Mouse (Mus musculus): ENCODE results near the gene Emx2. TPM values are rescaled to one million over a fixed set of nuclear protein-coding genes. Genes with fewer than 3 reads are reported as not detected.

Gene Emx2
- polyA plus RNA-seq, 1 experiment: not detected

DNA sequence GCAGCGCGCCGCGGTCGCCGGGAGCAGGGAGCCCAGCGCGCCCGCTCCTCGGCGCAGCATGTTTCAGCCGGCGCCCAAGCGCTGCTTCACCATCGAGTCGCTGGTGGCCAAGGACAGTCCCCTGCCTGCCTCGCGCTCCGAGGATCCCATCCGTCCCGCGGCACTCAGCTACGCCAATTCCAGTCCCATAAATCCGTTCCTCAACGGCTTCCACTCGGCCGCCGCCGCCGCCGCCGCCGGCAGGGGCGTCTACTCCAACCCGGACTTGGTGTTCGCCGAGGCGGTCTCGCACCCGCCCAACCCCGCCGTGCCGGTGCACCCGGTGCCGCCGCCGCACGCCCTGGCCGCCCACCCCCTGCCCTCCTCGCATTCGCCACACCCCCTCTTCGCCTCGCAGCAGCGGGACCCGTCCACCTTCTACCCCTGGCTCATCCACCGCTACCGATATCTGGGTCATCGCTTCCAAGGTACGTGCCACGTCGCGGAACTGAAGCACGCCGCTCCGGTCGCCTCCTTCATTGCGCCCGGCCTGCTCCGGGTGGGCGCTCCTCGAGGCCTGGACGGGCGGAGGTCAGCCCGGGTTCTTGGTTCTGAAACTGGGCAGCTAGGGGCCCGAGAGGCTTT is 1.1 kb downstream of the Emx2 start:
- TF ChIP-seq GATA1 (IDR thresholded peaks at IDR 0.05; ENCODE audit: low read length): no peak

DNA sequence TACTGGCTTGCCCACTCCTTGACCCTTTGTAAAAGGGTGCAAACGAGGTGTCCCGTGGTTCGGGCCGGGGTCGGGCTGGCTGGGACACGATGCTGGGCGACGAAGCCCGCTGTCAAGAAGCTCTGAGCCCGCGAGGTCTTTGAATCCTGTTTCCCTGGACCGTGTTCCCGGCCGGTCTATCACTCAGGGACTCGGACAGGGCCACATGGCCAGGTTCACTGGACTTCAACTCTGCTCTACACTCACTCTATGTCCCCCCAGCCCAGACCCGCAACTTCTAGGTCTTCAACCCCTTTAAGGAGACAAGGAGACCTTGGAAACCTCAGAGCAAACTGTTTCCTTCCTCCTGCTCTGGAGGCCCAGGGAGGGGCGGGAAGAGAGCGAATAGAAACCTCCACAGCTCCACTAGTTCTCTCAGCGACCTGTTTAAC is 1.7 kb downstream of the Emx2 start:
- TF ChIP-seq GATA1 (IDR thresholded peaks at IDR 0.05; ENCODE audit: low read length): no peak

DNA sequence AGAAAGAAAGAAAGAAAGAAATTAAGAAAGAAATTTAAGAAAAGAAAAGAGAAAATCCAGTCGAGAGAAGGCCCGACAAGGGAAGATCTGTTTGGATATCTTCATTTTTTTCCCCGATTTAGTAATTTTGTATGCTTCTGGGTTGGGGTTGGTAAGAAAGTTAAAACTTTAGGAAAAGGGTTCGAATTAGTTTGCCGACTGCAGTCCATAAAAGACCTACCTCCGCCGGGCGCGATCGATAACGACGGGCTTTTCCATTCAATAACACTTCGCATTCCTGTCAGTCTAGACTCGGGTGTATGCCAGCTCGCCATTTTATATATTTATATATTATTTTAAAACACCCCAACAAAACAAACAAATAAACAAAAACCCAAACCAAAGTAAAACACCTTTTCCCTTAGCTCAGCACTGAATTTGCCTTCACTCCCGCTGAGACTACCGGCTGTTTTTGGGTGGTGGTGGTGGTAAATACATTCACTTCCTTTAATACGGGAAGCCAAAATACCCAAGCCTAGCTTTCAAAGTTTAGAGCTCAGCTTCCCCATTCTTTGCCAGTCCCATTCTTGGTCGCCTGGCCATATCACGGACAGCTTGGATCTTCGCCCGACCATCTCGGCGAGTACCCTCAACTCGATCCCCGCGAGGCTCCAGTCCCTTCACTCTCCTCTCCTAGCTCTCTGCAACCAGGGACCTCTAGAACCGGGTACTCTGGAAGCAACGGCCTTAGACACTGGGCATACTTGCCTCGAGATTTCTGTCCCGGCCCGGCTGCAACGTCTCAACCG is 2.4 kb downstream of the Emx2 start:
- no peak for TF ChIP-seq GATA1 (IDR thresholded peaks at IDR 0.05; ENCODE audit: low read length)

- no peak for TF ChIP-seq GATA1 (IDR thresholded peaks at IDR 0.05; ENCODE audit: low read length)
Observed at GRCm38 (mm10) chr19:59461481-59462421, 3.6 kb downstream of the Emx2 start.

GRCm38 (mm10) chr19:59462459-59463292 is 4.5 kb downstream of the Emx2 start:
- TF ChIP-seq GATA1 (IDR thresholded peaks at IDR 0.05; ENCODE audit: low read length): no peak

DNA sequence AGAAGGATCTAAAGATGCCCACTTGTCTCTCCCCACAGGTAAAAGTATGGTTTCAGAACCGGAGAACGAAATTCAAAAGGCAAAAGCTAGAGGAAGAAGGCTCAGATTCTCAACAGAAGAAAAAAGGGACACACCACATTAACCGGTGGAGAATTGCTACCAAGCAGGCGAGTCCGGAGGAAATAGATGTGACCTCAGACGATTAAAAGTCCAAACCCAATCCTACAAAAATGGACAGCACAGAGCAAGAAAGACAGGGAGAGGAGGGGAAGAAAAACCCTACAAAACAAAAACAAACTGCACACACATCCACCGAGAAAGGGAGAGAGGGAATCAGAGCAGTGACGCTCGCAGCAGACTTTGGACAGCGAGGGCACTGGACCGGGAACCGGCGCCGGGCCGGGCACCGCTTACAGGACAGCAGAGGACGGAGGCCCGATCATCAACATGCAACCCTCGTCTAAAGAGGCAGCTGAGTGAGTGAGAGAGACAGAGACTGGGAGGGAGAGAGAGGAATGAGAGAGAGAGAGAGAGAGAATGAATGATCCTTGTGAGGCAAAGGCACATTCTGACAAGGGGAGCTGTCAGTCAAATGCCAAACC is 5.8 kb downstream of the Emx2 start:
- no peak for TF ChIP-seq GATA1 (IDR thresholded peaks at IDR 0.05; ENCODE audit: low read length)

- no peak for TF ChIP-seq GATA1 (IDR thresholded peaks at IDR 0.05; ENCODE audit: low read length)
Observed at GRCm38 (mm10) chr19:59465281-59465680, 7.1 kb downstream of the Emx2 start.

GRCm38 (mm10) chr19:59465751-59466410 is 7.7 kb downstream of the Emx2 start:
- TF ChIP-seq GATA1 (IDR thresholded peaks at IDR 0.05; ENCODE audit: low read length): no peak

DNA sequence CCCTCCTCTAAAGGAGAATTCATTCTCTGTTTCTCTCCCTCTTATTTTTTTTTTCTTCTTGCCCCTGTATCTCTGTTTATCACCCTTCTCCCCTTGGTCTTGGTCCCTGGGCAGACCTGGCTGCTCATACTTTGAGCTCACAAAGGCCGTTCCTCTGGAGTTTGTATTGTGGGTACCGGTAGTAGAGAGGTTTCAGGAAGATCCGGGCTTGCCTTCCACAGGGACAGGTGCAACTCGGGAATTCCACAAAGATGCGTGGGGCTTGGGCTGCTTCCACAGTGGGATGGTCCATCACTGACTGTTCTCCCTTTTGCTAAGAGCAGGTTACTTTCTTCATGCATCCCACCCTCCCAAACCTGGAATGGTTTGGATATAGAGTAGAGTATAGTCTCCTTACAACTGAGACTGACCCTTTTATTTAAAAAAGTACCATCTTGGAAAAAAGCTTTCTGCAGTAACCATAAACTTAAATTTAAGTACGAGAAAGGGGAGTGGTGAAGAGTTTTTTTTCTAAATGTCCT is 8.3 kb downstream of the Emx2 start:
- no peak for TF ChIP-seq GATA1 (IDR thresholded peaks at IDR 0.05; ENCODE audit: low read length)

DNA sequence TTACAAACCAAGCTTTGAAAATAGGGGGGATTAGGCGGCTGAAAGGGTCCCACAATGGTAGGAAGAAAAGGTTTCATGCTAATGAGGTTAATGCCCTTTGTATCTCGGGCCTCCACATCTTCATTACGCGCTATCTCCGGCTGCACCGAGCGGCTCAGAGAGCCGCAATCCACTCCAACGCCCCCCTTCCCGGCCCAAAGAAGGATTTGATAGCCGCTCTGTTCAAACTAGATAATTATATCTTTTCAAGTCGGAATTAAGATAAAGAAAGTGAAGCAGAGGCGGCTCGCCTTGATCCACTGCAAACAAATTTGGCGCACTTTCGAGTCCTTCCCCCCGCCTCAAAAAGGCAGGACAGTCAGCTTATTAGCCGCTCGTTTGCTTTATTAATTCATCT is 8.8 kb downstream of the Emx2 start:
- TF ChIP-seq GATA1 (IDR thresholded peaks at IDR 0.05; ENCODE audit: low read length): no peak

GRCm38 (mm10) chr19:59467413-59468064 is 9.4 kb downstream of the Emx2 start:
- no peak for TF ChIP-seq GATA1 (IDR thresholded peaks at IDR 0.05; ENCODE audit: low read length)

DNA sequence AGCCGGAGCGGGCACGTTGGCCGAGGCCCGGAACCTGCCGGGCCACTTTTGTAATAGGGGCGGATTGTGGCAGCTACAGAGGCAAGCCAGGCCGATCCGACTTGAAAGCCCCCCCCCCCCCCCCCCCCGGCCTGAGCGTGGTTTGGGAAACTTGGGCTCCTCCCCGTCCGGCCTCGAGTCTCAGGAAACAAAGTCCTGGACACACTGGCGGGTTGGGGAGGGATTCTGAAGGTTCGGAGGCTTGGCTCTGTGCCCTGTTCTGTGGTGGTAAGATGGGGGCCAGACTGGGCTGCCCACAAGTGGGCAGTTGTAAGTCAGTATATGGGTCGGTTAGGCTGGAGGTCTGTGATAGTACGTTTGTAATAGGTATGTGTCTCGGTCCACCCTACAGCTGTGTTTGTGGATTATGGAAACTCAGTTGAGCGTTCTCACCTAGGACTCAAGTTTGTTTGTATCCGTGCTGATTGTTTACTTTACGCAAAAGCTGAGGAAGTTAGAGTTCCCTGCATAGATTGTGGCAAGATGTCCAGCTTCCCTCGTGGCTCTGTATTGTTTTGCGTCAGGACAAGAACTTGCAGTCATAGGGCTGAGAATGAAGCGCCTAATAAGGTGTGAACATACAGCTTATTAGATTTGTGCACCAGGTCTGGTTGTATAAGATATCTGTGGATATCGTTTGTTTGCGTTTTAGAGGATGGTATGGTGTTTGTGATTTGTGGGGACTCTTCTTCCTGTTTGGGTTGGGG is 10.1 kb downstream of the Emx2 start:
- TF ChIP-seq GATA1 (IDR thresholded peaks at IDR 0.05; ENCODE audit: low read length): no peak

Measured in G1E-ER4 (cell line).